Mouse (Mus musculus) olfactory bulb, adult 2 months (tissue): ENCODE results near the gene Rnf150.

ENCODE experiments used
- CTCF ChIP-seq: fragments of 200-500 bp; IDR thresholded peaks from 2 replicates; pipeline ENCODE4 v1.5.1; 2012; ENCODE audit warnings: low read depth, mild to moderate bottlenecking, low read length, moderate library complexity; ENCODE audit not compliant: insufficient read depth
- POLR2A ChIP-seq: fragments of 200-500 bp; IDR thresholded peaks from 2 replicates; pipeline ENCODE4 v1.6.1; 2012; ENCODE audit warnings: mild to moderate bottlenecking, low read depth, low read length, moderate library complexity; ENCODE audit not compliant: insufficient read depth

GRCm38 (mm10) chr8:83009481-83009880 lies 146.3 kb downstream of the Rnf150 start:
- TF ChIP-seq CTCF (no peak), POLR2A (no peak)
